Mouse (Mus musculus): Measurements from ENCODE around the gene Cmas.

The Cmas gene

GRCm38 (mm10) chr6:142756507-142757333 is at the start of gene Cmas:
Cmas (plus strand) TSS chr6:142756686.
- DNase-seq (ENCODE audit: low spot score in 2 of 2), result peak; percentile 83 to 90

GRCm38 (mm10) chr6:142706688-142707087 is 49.8 kb upstream of the Cmas start:
- no peak for DNase-seq (ENCODE audit: low spot score in 2 of 2)

- DNase-seq (ENCODE audit: low spot score in 2 of 2), result no peak
Observed at GRCm38 (mm10) chr6:142708369-142708768, 48.1 kb upstream of the Cmas start.

- no peak for DNase-seq (ENCODE audit: low spot score in 2 of 2)
Observed at GRCm38 (mm10) chr6:142710690-142711089, 45.8 kb upstream of the Cmas start.

GRCm38 (mm10) chr6:142711106-142711505 is 45.4 kb upstream of the Cmas start:
- DNase-seq (ENCODE audit: low spot score in 2 of 2), result no peak

- no peak for DNase-seq (ENCODE audit: low spot score in 2 of 2)
Observed at GRCm38 (mm10) chr6:142715026-142715425, 41.5 kb upstream of the Cmas start.

GRCm38 (mm10) chr6:142717186-142717585 is 39.3 kb upstream of the Cmas start:
- DNase-seq (ENCODE audit: low spot score in 2 of 2), result no peak

- no peak for DNase-seq (ENCODE audit: low spot score in 2 of 2)
Observed at GRCm38 (mm10) chr6:142718167-142718566, 38.3 kb upstream of the Cmas start.

GRCm38 (mm10) chr6:142720641-142721040 is 35.8 kb upstream of the Cmas start:
- DNase-seq (ENCODE audit: low spot score in 2 of 2), result no peak

- no peak for DNase-seq (ENCODE audit: low spot score in 2 of 2)
Observed at GRCm38 (mm10) chr6:142721731-142722130, 34.8 kb upstream of the Cmas start.

- DNase-seq (ENCODE audit: low spot score in 2 of 2), result no peak
Observed at GRCm38 (mm10) chr6:142726032-142726431, 30.5 kb upstream of the Cmas start.

GRCm38 (mm10) chr6:142732567-142733290 is 23.8 kb upstream of the Cmas start:
- no peak for DNase-seq (ENCODE audit: low spot score in 2 of 2)

GRCm38 (mm10) chr6:142735302-142736005 is 21.0 kb upstream of the Cmas start:
- DNase-seq (ENCODE audit: low spot score in 2 of 2), result no peak

- DNase-seq (ENCODE audit: low spot score in 2 of 2), result no peak
Observed at GRCm38 (mm10) chr6:142738225-142738624, 18.3 kb upstream of the Cmas start.

- no peak for DNase-seq (ENCODE audit: low spot score in 2 of 2)
Observed at GRCm38 (mm10) chr6:142738637-142739036, 17.8 kb upstream of the Cmas start.

- DNase-seq (ENCODE audit: low spot score in 2 of 2), result no peak
Observed at GRCm38 (mm10) chr6:142741763-142742162, 14.7 kb upstream of the Cmas start.

- no peak for DNase-seq (ENCODE audit: low spot score in 2 of 2)
Observed at GRCm38 (mm10) chr6:142743193-142743592, 13.3 kb upstream of the Cmas start.

- no peak for DNase-seq (ENCODE audit: low spot score in 2 of 2)
Observed at GRCm38 (mm10) chr6:142745484-142745883, 11.0 kb upstream of the Cmas start.

GRCm38 (mm10) chr6:142746765-142747164 is 9.7 kb upstream of the Cmas start:
- no peak for DNase-seq (ENCODE audit: low spot score in 2 of 2)

GRCm38 (mm10) chr6:142747165-142747564 is 9.3 kb upstream of the Cmas start:
- DNase-seq (ENCODE audit: low spot score in 2 of 2), result no peak

- no peak for DNase-seq (ENCODE audit: low spot score in 2 of 2)
Observed at GRCm38 (mm10) chr6:142748057-142748708, 8.3 kb upstream of the Cmas start.

- no peak for DNase-seq (ENCODE audit: low spot score in 2 of 2)
Observed at GRCm38 (mm10) chr6:142751365-142751764, 5.1 kb upstream of the Cmas start.
